Mouse (Mus musculus): ENCODE measurements around the gene Rabgap1l.

Gene Rabgap1l

GRCm38 (mm10) chr1:160594066-160594465 is 198.9 kb downstream of the Rabgap1l start:
- DNase-seq, result no peak

GRCm38 (mm10) chr1:160588911-160589590 is 204.0 kb downstream of the Rabgap1l start:
- DNase-seq, result no peak

GRCm38 (mm10) chr1:160579309-160580233 is 213.4 kb downstream of the Rabgap1l start:
- no peak for DNase-seq

- no peak for DNase-seq
These were observed 216.9 kb downstream of the Rabgap1l start for GRCm38 (mm10) chr1:160576124-160576523.

GRCm38 (mm10) chr1:160574039-160574438 is 219.0 kb downstream of the Rabgap1l start:
- no peak for DNase-seq

- no peak for DNase-seq
These were observed 226.6 kb downstream of the Rabgap1l start for GRCm38 (mm10) chr1:160566458-160566857.

- DNase-seq, result peak; percentile 6 to 17
These were observed 231.6 kb downstream of the Rabgap1l start for GRCm38 (mm10) chr1:160561381-160561780.

- no peak for DNase-seq
These were observed 242.4 kb downstream of the Rabgap1l start for GRCm38 (mm10) chr1:160550636-160551035.

- DNase-seq, result no peak
These were observed 244.8 kb downstream of the Rabgap1l start for GRCm38 (mm10) chr1:160547934-160548876.

GRCm38 (mm10) chr1:160535649-160536048 is 257.4 kb downstream of the Rabgap1l start:
- DNase-seq, result no peak

- no peak for DNase-seq
These were observed 258.3 kb downstream of the Rabgap1l start for GRCm38 (mm10) chr1:160534571-160535335.

GRCm38 (mm10) chr1:160533209-160533820 is 259.7 kb downstream of the Rabgap1l start:
- no peak for DNase-seq

GRCm38 (mm10) chr1:160531402-160531801 is 261.6 kb downstream of the Rabgap1l start:
- DNase-seq, result peak; percentile 81 to 89

GRCm38 (mm10) chr1:160521918-160522317 is 271.1 kb downstream of the Rabgap1l start:
- no peak for DNase-seq

GRCm38 (mm10) chr1:160520665-160521064 is 272.3 kb downstream of the Rabgap1l start:
- DNase-seq, result no peak

GRCm38 (mm10) chr1:160519896-160520465 is 273.0 kb downstream of the Rabgap1l start:
- DNase-seq, result no peak

GRCm38 (mm10) chr1:160518552-160518951 is 274.5 kb downstream of the Rabgap1l start:
- DNase-seq, result peak in 1 of 2 experiments; percentile 20

GRCm38 (mm10) chr1:160507766-160508165 is 285.2 kb downstream of the Rabgap1l start:
- no peak for DNase-seq

GRCm38 (mm10) chr1:160496906-160497577 is 296.0 kb downstream of the Rabgap1l start:
- no peak for DNase-seq

- no peak for DNase-seq
These were observed 307.3 kb downstream of the Rabgap1l start for GRCm38 (mm10) chr1:160485731-160486130.

Measured in kidney, postnatal 36 days (tissue).